Mouse (Mus musculus): Measurements from ENCODE around the gene Olfr665.

DNA sequence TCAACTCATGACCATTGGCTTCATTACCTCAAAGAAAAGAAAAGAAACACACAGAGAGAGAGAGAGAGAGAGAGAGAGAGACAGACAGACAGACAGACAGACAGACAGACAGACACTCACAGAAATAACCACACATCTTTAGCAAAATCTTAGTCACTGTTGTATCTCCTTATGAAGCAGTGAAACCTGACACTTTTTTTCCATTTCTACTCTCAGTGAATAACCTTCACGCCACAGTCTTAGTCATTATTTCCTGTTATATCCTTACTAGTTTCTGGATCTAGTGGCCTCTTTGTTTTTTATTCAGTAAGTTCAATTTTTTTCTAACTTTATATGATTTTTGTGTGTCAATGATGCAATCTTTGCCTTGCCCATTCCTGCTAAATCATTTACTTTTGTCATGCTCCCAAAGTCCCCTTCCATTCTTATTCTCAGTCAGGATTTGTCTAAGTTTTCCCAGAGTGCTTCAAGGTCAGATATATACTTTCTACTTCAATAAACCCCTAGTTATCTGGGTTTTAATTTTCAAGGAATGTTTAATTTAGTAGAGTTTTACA lies 34.0 kb upstream of the Olfr665 start:
- no peak for TF ChIP-seq POLR2A (IDR thresholded peaks at IDR 0.05; ENCODE audit: borderline replicate concordance, low read depth, low read length)
- TF ChIP-seq CTCF (IDR thresholded peaks at IDR 0.05; ENCODE audit: low read depth, low read length): no peak

Measured in bone marrow macrophage, adult 2 months (primary cell).